Mouse (Mus musculus): ENCODE measurements around the gene Ephx4. TPM values are rescaled to one million over a fixed set of nuclear protein-coding genes. Genes with fewer than 3 reads are reported as not detected.

The Ephx4 gene
- polyA plus RNA-seq, 1 experiment = not detected

DNA sequence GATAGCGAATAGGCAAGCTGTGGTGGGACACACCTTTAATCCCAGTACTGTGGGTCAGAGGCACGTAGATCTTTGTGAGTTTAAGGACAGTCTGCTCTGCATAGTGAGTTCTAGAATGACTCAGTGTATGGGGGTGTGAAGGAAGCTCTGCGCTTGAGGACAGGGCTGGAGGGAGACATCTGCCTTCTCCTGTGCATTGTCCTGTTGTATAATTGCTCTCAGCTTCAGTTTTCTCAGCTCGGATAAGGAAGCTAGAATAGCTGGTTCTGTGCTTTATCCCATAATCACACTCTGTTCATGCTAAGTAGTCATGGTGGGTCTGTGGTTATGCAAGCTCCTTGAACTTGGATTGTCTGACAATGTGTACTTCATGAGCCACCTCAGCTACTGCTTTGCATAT, 46.2 kb downstream of the Ephx4 start:
- no peak overlapping the region for H3K4me3 ChIP-seq (ENCODE audit: insufficient read depth, low read length)
- no peaks in the 10 kb centered on the region for H3K4me1 ChIP-seq (ENCODE audit: control insufficient read depth, insufficient read depth, low read length)
- H3K27ac ChIP-seq (ENCODE audit: insufficient read depth, low read length) = no peak overlapping the region
- TF ChIP-seq CTCF (IDR thresholded peaks at IDR 0.05; ENCODE audit: borderline replicate concordance, insufficient read depth, low read length) (no peak), POLR2A (IDR thresholded peaks at IDR 0.05; ENCODE audit: low read depth, low read length) (no peak)

DNA sequence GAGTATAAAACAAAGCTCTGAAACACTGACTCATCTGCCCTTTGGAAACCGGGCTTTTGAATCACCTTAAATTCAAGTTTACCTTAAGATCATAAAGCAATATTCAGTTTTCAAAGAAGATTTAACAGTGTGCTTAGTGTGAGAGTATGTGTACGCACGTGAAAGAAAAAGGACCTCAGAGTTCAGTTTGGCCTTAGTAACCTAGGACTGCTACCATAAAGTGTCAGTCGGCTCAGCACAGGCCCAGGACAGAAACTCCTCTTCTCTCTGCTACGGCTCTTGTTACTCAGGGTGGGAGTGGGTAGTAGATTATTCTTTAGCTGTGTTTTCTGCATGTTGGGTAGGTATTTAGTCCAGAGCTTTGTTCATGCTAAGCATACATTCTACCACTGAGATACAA, 47.1 kb downstream of the Ephx4 start:
- Histone ChIP-seq H3K27ac (ENCODE audit: insufficient read depth, low read length) (no peak overlapping the region), H3K4me1 (ENCODE audit: control insufficient read depth, insufficient read depth, low read length) (no peaks in the 10 kb centered on the region), H3K4me3 (ENCODE audit: insufficient read depth, low read length) (no peak overlapping the region)
- TF ChIP-seq CTCF (IDR thresholded peaks at IDR 0.05; ENCODE audit: borderline replicate concordance, insufficient read depth, low read length) (no peak), POLR2A (IDR thresholded peaks at IDR 0.05; ENCODE audit: low read depth, low read length) (no peak)

DNA sequence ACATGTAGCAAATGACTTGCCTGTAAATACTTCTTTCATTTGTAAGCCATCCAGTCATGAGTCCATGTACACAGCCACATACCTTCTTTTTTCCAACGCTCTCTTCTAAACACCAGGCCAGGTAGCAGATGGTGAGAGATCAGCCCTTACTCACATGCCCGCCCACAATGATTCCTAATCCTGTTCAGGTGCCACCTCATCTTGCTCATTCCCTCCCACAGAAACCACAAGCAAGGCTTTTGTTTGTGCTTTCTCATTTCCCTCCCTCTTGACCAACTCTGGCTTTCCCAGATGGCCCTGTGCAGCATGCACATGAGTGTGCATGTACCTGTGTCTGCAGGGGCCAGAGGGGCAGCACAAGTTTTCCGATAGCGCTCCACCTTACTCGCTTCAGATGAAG, 47.8 kb downstream of the Ephx4 start:
- H3K4me1 ChIP-seq (ENCODE audit: control insufficient read depth, insufficient read depth, low read length) = no peaks in the 10 kb centered on the region
- no peak overlapping the region for H3K27ac ChIP-seq (ENCODE audit: insufficient read depth, low read length)
- H3K4me3 ChIP-seq (ENCODE audit: insufficient read depth, low read length) = no peak overlapping the region
- TF ChIP-seq CTCF (IDR thresholded peaks at IDR 0.05; ENCODE audit: borderline replicate concordance, insufficient read depth, low read length) (no peak), POLR2A (IDR thresholded peaks at IDR 0.05; ENCODE audit: low read depth, low read length) (no peak)

DNA sequence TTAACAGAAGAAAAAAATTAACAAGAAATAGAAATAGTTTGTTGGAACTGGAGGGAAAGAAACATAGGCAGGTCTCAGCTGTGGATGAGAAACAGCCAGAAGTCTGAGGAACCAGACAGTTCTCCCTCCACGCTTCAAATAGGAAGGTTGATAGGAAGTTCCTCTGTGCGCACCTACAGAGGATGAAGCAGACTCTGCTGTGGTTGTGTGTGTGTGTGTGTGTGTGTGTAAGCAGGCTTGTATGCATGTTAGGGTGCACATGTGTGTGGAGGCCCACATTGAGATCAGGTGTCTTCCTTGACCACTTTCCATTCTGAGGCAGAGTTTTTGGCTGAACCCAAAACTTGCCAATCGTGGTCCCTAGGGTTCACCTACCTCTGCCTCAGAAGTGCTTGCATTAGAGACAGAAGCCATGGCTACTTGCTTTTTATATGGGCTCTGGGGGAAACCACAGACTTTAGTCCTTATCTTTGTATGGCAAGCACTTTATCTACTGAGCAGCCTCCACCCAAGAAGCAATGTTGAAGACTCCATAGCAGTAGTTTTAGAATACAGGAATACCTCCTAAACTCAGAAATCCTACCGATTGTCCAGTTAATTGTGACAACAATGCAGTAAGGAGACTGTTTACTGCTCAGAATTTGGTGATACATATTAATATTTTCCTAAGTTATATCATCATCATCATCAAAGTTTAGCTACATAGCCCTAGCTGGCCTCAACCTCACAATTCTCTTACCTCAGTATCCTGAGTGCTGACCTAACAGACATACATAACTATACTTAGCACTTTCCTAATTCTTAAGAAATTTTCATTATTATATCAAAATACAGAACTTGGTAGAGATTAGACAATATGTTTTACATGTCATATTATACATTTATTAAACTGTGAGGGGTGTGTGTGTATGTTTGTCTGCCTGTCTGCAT, 59.9 kb downstream of the Ephx4 start:
- no peak overlapping the region for H3K27ac ChIP-seq (ENCODE audit: insufficient read depth, low read length)
- TF ChIP-seq POLR2A (IDR thresholded peaks at IDR 0.05; ENCODE audit: low read depth, low read length) = no peak
- no peak for TF ChIP-seq CTCF (IDR thresholded peaks at IDR 0.05; ENCODE audit: borderline replicate concordance, insufficient read depth, low read length)
- no peaks in the 10 kb centered on the region for H3K4me1 ChIP-seq (ENCODE audit: control insufficient read depth, insufficient read depth, low read length)
- no peak overlapping the region for H3K4me3 ChIP-seq (ENCODE audit: insufficient read depth, low read length)

DNA sequence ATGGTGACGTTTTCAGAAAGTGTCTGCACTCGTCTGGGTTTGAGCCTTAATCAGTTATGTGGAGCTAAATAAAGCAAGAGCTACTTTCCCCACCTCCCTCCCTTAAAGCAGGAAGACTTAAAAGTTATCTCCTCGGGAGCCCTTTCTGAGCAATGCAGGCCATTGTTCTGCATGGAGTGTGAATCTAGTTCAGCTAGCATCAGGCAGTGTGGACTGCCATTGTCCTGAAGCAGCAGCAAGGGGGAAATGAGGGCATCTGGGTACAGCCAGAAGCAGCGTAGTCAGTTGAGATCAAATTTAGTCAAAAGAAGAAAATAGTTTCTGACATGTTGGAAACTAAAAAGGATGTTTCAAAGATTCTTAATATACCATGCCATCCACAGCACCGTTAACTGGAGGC, 64.0 kb downstream of the Ephx4 start:
- TF ChIP-seq CTCF (IDR thresholded peaks at IDR 0.05; ENCODE audit: borderline replicate concordance, insufficient read depth, low read length) (no peak), POLR2A (IDR thresholded peaks at IDR 0.05; ENCODE audit: low read depth, low read length) (no peak)
- Histone ChIP-seq H3K27ac (ENCODE audit: insufficient read depth, low read length) (no peak overlapping the region), H3K4me1 (ENCODE audit: control insufficient read depth, insufficient read depth, low read length) (no peaks in the 10 kb centered on the region), H3K4me3 (ENCODE audit: insufficient read depth, low read length) (no peak overlapping the region)

DNA sequence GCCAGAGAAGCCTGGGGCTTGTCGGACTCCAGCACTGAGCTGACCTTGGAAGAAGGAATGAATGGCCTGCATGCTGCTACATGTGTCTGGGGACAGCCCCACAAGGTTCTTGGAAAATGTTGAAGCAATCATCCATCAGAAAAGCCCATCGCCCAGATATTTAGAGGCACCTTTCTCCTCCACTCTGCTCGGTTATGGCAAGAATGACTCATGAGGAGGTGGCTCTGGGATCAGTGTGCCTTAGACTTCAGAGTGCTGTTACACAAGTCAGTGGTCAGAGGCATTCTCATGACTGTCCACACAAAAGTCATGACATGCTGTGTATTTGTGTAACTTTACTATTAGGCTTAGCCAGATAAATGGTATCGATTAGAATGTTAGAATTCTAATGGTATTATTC, 64.6 kb downstream of the Ephx4 start:
- H3K4me1 ChIP-seq (ENCODE audit: control insufficient read depth, insufficient read depth, low read length) = no peaks in the 10 kb centered on the region
- TF ChIP-seq CTCF (IDR thresholded peaks at IDR 0.05; ENCODE audit: borderline replicate concordance, insufficient read depth, low read length) (no peak), POLR2A (IDR thresholded peaks at IDR 0.05; ENCODE audit: low read depth, low read length) (no peak)
- H3K4me3 ChIP-seq (ENCODE audit: insufficient read depth, low read length) = no peak overlapping the region
- H3K27ac ChIP-seq (ENCODE audit: insufficient read depth, low read length) = no peak overlapping the region

DNA sequence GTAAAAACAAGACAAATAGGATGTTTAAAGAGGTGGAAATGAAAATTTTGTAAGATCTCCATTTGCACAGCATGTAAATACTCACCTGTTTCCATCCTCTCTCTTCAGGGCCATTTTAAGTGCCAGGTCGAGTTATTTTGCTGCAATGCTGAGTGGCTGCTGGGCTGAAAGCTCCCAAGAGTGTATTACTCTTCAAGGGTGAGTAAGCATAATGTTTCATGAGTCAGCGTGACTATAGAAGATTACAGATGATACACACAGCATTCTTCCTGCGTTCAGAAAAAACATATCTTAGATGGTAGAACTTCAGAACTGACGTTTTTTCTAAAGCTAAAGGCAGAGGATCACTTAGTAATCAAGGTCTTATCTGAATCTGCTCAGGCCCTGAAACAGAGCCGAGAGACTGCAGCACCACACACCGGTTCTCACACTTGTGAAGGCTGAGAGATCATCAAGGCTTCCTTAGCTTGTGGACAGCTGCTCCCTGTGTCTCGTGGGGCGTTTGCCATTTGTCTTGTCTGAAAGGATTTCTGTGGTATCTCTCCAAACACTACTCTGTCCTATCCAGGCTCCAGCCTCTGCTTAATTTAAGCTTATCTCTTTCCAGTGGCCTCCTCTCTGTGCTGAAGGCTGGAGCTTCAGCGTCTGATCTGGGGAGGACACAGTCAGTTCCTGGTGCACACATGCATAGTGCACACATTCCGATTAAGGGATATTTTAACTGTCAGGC, 68.2 kb downstream of the Ephx4 start:
- Histone ChIP-seq H3K4me3 (ENCODE audit: insufficient read depth, low read length) (no peak overlapping the region), H3K27ac (ENCODE audit: insufficient read depth, low read length) (no peak overlapping the region), H3K4me1 (ENCODE audit: control insufficient read depth, insufficient read depth, low read length) (no peaks in the 10 kb centered on the region)
- TF ChIP-seq CTCF (IDR thresholded peaks at IDR 0.05; ENCODE audit: borderline replicate concordance, insufficient read depth, low read length) = no peak
- TF ChIP-seq POLR2A (IDR thresholded peaks at IDR 0.05; ENCODE audit: low read depth, low read length) = no peak

Other genes with a start within 250 kb of the Ephx4 start
- gene Tgfbr3, start 113.1 kb upstream of the Ephx4 start, polyA plus RNA-seq (2011; ENCODE audit: insufficient read length, low read depth, missing spikeins) = 28.2 and 40.0 TPM in 2 replicates
- 1.4 and 2.0 TPM in 2 replicates for gene Brdt, start 71.6 kb upstream of the Ephx4 start, polyA plus RNA-seq (2011; ENCODE audit: insufficient read length, low read depth, missing spikeins)
- gene Lpcat2b, start 28.8 kb downstream of the Ephx4 start, polyA plus RNA-seq (2011; ENCODE audit: insufficient read length, low read depth, missing spikeins) = not detected in 2 replicates
- gene Btbd8, start 35.3 kb downstream of the Ephx4 start, polyA plus RNA-seq (2011; ENCODE audit: insufficient read length, low read depth, missing spikeins) = 4.8 and 5.5 TPM in 2 replicates
- gene Gm42669, start 104.9 kb downstream of the Ephx4 start, polyA plus RNA-seq (2011; ENCODE audit: insufficient read length, low read depth, missing spikeins) = not detected in 2 replicates
- gene 1700028K03Rik, start 132.0 kb downstream of the Ephx4 start, polyA plus RNA-seq (2011; ENCODE audit: insufficient read length, low read depth, missing spikeins) = not detected in 2 replicates
- 17.5 and 18.1 TPM in 2 replicates for gene Rpap2, start 194.6 kb downstream of the Ephx4 start, polyA plus RNA-seq (2011; ENCODE audit: insufficient read length, low read depth, missing spikeins)
- gene Glmn, start 195.2 kb downstream of the Ephx4 start, polyA plus RNA-seq (2011; ENCODE audit: insufficient read length, low read depth, missing spikeins) = 12.5 and 13.5 TPM in 2 replicates